Mouse (Mus musculus): ENCODE data around the gene Bach2. TPM values are rescaled to one million over a fixed set of nuclear protein-coding genes. Genes with fewer than 3 reads are reported as not detected.

Bach2 gene
- total RNA-seq, 2 experiments from 2014 or later: 21.4 to 29.7 TPM

GRCm38 (mm10) chr4:32219428-32220128 is 19.0 kb upstream of the Bach2 start:
- no peak for DNase-seq (ENCODE audit: extremely low spot score in 1 of 2, low spot score in 2 of 2)
- intact Hi-C loops (cut with DNase I): no loop called here

- intact Hi-C loops (cut with DNase I): no loop called here
- no peak for DNase-seq (ENCODE audit: extremely low spot score in 1 of 2, low spot score in 2 of 2)
Observed at GRCm38 (mm10) chr4:32220129-32220491, 18.5 kb upstream of the Bach2 start.

GRCm38 (mm10) chr4:32220961-32221360 is 17.6 kb upstream of the Bach2 start:
- DNase-seq (ENCODE audit: extremely low spot score in 1 of 2, low spot score in 2 of 2): no peak
- intact Hi-C loops (cut with DNase I): no loop called here

GRCm38 (mm10) chr4:32223563-32223962 is 15.0 kb upstream of the Bach2 start:
- intact Hi-C loops (cut with DNase I): no loop called here
- DNase-seq (ENCODE audit: extremely low spot score in 1 of 2, low spot score in 2 of 2): no peak

GRCm38 (mm10) chr4:32225191-32225590 is 13.4 kb upstream of the Bach2 start:
- intact Hi-C loops (cut with DNase I): no loop called here
- no peak for DNase-seq (ENCODE audit: extremely low spot score in 1 of 2, low spot score in 2 of 2)

- intact Hi-C loops (cut with DNase I): no loop called here
- DNase-seq (ENCODE audit: extremely low spot score in 1 of 2, low spot score in 2 of 2): no peak
Observed at GRCm38 (mm10) chr4:32227970-32228557, 10.5 kb upstream of the Bach2 start.

- intact Hi-C loops (cut with DNase I): no loop called here
- no peak for DNase-seq (ENCODE audit: extremely low spot score in 1 of 2, low spot score in 2 of 2)
Observed at GRCm38 (mm10) chr4:32229266-32229665, 9.3 kb upstream of the Bach2 start.

GRCm38 (mm10) chr4:32231258-32232055 is 7.1 kb upstream of the Bach2 start:
- intact Hi-C loops (cut with DNase I): no loop called here
- DNase-seq (ENCODE audit: extremely low spot score in 1 of 2, low spot score in 2 of 2): no peak

- intact Hi-C loops (cut with DNase I): loop anchor here (5.0 kb wide), 1 partner anchor 84 kb away; no protein-coding TSS in a partner anchor
- no peak for DNase-seq (ENCODE audit: extremely low spot score in 1 of 2, low spot score in 2 of 2)
Observed at GRCm38 (mm10) chr4:32235920-32236705, 2.5 kb upstream of the Bach2 start.

- DNase-seq (ENCODE audit: extremely low spot score in 1 of 2, low spot score in 2 of 2): peak in 1 of 2 experiments; percentile 83
- intact Hi-C loops (cut with DNase I): loop anchor here (5.0 kb wide), 1 partner anchor 87 kb away; no protein-coding TSS in a partner anchor
Observed at GRCm38 (mm10) chr4:32238921-32239748, 531 bp downstream of the Bach2 start.

GRCm38 (mm10) chr4:32239749-32240131 is 1.1 kb downstream of the Bach2 start:
- intact Hi-C loops (cut with DNase I): loop anchor here (5.0 kb wide), 4 partner anchors 87 to 298 kb away; no protein-coding TSS in a partner anchor
- DNase-seq (ENCODE audit: extremely low spot score in 1 of 2, low spot score in 2 of 2): peak; percentile 63 to 84

GRCm38 (mm10) chr4:32240457-32241030 is 1.9 kb downstream of the Bach2 start:
- intact Hi-C loops (cut with DNase I): loop anchor here (5.0 kb wide), 3 partner anchors 172 to 297 kb away; no protein-coding TSS in a partner anchor
- DNase-seq (ENCODE audit: extremely low spot score in 1 of 2, low spot score in 2 of 2): no peak

GRCm38 (mm10) chr4:32241351-32241980 is 2.9 kb downstream of the Bach2 start:
- no peak for DNase-seq (ENCODE audit: extremely low spot score in 1 of 2, low spot score in 2 of 2)
- intact Hi-C loops (cut with DNase I): loop anchor here (5.0 kb wide), 3 partner anchors 171 to 296 kb away; no protein-coding TSS in a partner anchor

GRCm38 (mm10) chr4:32242122-32242615 is 3.6 kb downstream of the Bach2 start:
- DNase-seq (ENCODE audit: extremely low spot score in 1 of 2, low spot score in 2 of 2): no peak
- intact Hi-C loops (cut with DNase I): loop anchor here (5.0 kb wide), 3 partner anchors 170 to 295 kb away; no protein-coding TSS in a partner anchor

GRCm38 (mm10) chr4:32243458-32243857 is 4.9 kb downstream of the Bach2 start:
- intact Hi-C loops (cut with DNase I): loop anchor here (5.0 kb wide), 3 partner anchors 169 to 294 kb away; no protein-coding TSS in a partner anchor
- no peak for DNase-seq (ENCODE audit: extremely low spot score in 1 of 2, low spot score in 2 of 2)

- no peak for DNase-seq (ENCODE audit: extremely low spot score in 1 of 2, low spot score in 2 of 2)
- intact Hi-C loops (cut with DNase I): loop anchor here (5.0 kb wide), 3 partner anchors 168 to 293 kb away; no protein-coding TSS in a partner anchor
Observed at GRCm38 (mm10) chr4:32244092-32244745, 5.6 kb downstream of the Bach2 start.

Measured in left cerebral cortex, postnatal 10 days (tissue).